Mouse (Mus musculus) mesoderm, embryonic 11.5 days (tissue): ENCODE data around the gene Iqub.

Source experiments
- DNase-seq: peaks from one replicate; pipeline ENCODE4 v3.0.0-alpha.2; 2012; ENCODE audit warnings: low read depth, low spot score

Gene Iqub

GRCm38 (mm10) chr6:24514552-24515284 lies at the start of gene Iqub:
Iqub (minus strand) TSS chr6:24515067.
- DNase-seq: peak; percentile 61

GRCm38 (mm10) chr6:24564081-24564480 lies 49.2 kb upstream of the Iqub start:
- no peak for DNase-seq

- DNase-seq: no peak
These were observed 40.6 kb upstream of the Iqub start for GRCm38 (mm10) chr6:24555488-24555887.

- no peak for DNase-seq
These were observed 39.7 kb upstream of the Iqub start for GRCm38 (mm10) chr6:24554427-24555086.

GRCm38 (mm10) chr6:24552046-24552445 lies 37.2 kb upstream of the Iqub start:
- DNase-seq: no peak

GRCm38 (mm10) chr6:24549801-24550200 lies 34.9 kb upstream of the Iqub start:
- no peak for DNase-seq

GRCm38 (mm10) chr6:24546716-24547420 lies 32.0 kb upstream of the Iqub start:
- no peak for DNase-seq

GRCm38 (mm10) chr6:24543119-24543591 lies 28.3 kb upstream of the Iqub start:
- DNase-seq: no peak

GRCm38 (mm10) chr6:24542393-24542792 lies 27.5 kb upstream of the Iqub start:
- DNase-seq: no peak

GRCm38 (mm10) chr6:24540106-24540505 lies 25.2 kb upstream of the Iqub start:
- DNase-seq: no peak

GRCm38 (mm10) chr6:24538435-24538834 lies 23.6 kb upstream of the Iqub start:
- no peak for DNase-seq

- no peak for DNase-seq
These were observed 17.9 kb upstream of the Iqub start for GRCm38 (mm10) chr6:24532804-24533203.

GRCm38 (mm10) chr6:24530711-24531420 lies 16.0 kb upstream of the Iqub start:
- DNase-seq: no peak

- peak; percentile 54 for DNase-seq
These were observed 15.3 kb upstream of the Iqub start for GRCm38 (mm10) chr6:24530166-24530565.

- no peak for DNase-seq
These were observed 13.1 kb upstream of the Iqub start, which contains the start of gene Asb15 for GRCm38 (mm10) chr6:24528064-24528243. Asb15 (plus strand) TSS chr6:24528144.

- DNase-seq: peak; percentile 98
These were observed 12.5 kb upstream of the Iqub start, which contains the start of gene Ndufa5 for GRCm38 (mm10) chr6:24527155-24528063. Ndufa5 (minus strand) TSS chr6:24528013.

GRCm38 (mm10) chr6:24525705-24526104 lies 10.8 kb upstream of the Iqub start:
- no peak for DNase-seq

- DNase-seq: peak; percentile 26
These were observed 1.3 kb upstream of the Iqub start for GRCm38 (mm10) chr6:24516197-24516596.

GRCm38 (mm10) chr6:24504141-24504540 lies 10.7 kb downstream of the Iqub start:
- no peak for DNase-seq

GRCm38 (mm10) chr6:24490341-24490740 lies 24.5 kb downstream of the Iqub start:
- DNase-seq: no peak

GRCm38 (mm10) chr6:24486530-24486929 lies 28.3 kb downstream of the Iqub start:
- no peak for DNase-seq
